Mouse (Mus musculus): ENCODE measurements around the gene Bean1. TPM values are rescaled to one million over a fixed set of nuclear protein-coding genes. Genes with fewer than 3 reads are reported as not detected.

Bean1 gene
- polyA plus RNA-seq, 1 experiment from 2014 or later, result 2.1 TPM

GRCm38 (mm10) chr8:104186827-104187226, 16.6 kb downstream of the Bean1 start:
- WGBS, result 84% methylated on average over 4 of the region's 4 CpGs
- DNase-seq (ENCODE audit: low spot score) (no peak), ATAC-seq (replicated peaks; ENCODE audit: low FRiP score, low read depth) (no peak)
- Histone ChIP-seq H3K36me3 (ENCODE audit: insufficient read depth, low read length) (no peaks in the 10 kb centered on the region), H3K4me2 (ENCODE audit: low read length) (no peak overlapping the region), H3K4me1 (replicated peaks; ENCODE audit: insufficient read depth, low read length) (0 out of 2 replicates have a peak, but pooled peaks cover 3% of the 10 kb centered on the region), H3K4me3 (replicated peaks; ENCODE audit: low read depth, low read length) (no peak overlapping the region), H3K27me3 (ENCODE audit: insufficient read depth, low read length) (no peaks in the 10 kb centered on the region), H3K9me3 (replicated peaks; ENCODE audit: low read length) (no peaks in the 10 kb centered on the region), H3K9ac (ENCODE audit: low read depth, low read length) (no peak overlapping the region), H3K27ac (no peak overlapping the region)
- no peak for TF ChIP-seq CTCF (IDR thresholded peaks at IDR 0.05; ENCODE audit: low read depth)

- 58% methylated on average over 6 of the region's 6 CpGs for WGBS
- no peak for TF ChIP-seq CTCF (IDR thresholded peaks at IDR 0.05; ENCODE audit: low read depth)
- Histone ChIP-seq H3K36me3 (ENCODE audit: insufficient read depth, low read length) (no peaks in the 10 kb centered on the region), H3K9me3 (replicated peaks; ENCODE audit: low read length) (no peaks in the 10 kb centered on the region), H3K4me1 (replicated peaks; ENCODE audit: insufficient read depth, low read length) (0 out of 2 replicates have a peak, but pooled peaks cover 3% of the 10 kb centered on the region), H3K9ac (ENCODE audit: low read depth, low read length) (no peak overlapping the region), H3K4me2 (ENCODE audit: low read length) (no peak overlapping the region), H3K27ac (no peak overlapping the region), H3K27me3 (ENCODE audit: insufficient read depth, low read length) (no peaks in the 10 kb centered on the region), H3K4me3 (replicated peaks; ENCODE audit: low read depth, low read length) (no peak overlapping the region)
- DNase-seq (ENCODE audit: low spot score) (no peak), ATAC-seq (replicated peaks; ENCODE audit: low FRiP score, low read depth) (no peak)
Measured at GRCm38 (mm10) chr8:104187622-104188021, 17.4 kb downstream of the Bean1 start.

- H3K9ac ChIP-seq (ENCODE audit: low read depth, low read length), result no peak overlapping the region
- H3K4me2 ChIP-seq (ENCODE audit: low read length), result no peak overlapping the region
- 55% methylated on average over 5 of the region's 5 CpGs for WGBS
- no peaks in the 10 kb centered on the region for H3K9me3 ChIP-seq (replicated peaks; ENCODE audit: low read length)
- no peak for TF ChIP-seq CTCF (IDR thresholded peaks at IDR 0.05; ENCODE audit: low read depth)
- no peak overlapping the region for H3K27ac ChIP-seq
- H3K4me3 ChIP-seq (replicated peaks; ENCODE audit: low read depth, low read length), result no peak overlapping the region
- H3K27me3 ChIP-seq (ENCODE audit: insufficient read depth, low read length), result no peaks in the 10 kb centered on the region
- H3K36me3 ChIP-seq (ENCODE audit: insufficient read depth, low read length), result no peaks in the 10 kb centered on the region
- no peak for DNase-seq (ENCODE audit: low spot score)
- 0 out of 2 replicates have a peak, but pooled peaks cover 3% of the 10 kb centered on the region for H3K4me1 ChIP-seq (replicated peaks; ENCODE audit: insufficient read depth, low read length)
- no peak for ATAC-seq (replicated peaks; ENCODE audit: low FRiP score, low read depth)
Measured at GRCm38 (mm10) chr8:104188459-104188858, 18.2 kb downstream of the Bean1 start.

GRCm38 (mm10) chr8:104190777-104191468, 20.7 kb downstream of the Bean1 start:
- Histone ChIP-seq H3K27ac (no peak overlapping the region), H3K36me3 (ENCODE audit: insufficient read depth, low read length) (no peaks in the 10 kb centered on the region), H3K4me3 (replicated peaks; ENCODE audit: low read depth, low read length) (no peak overlapping the region), H3K4me2 (ENCODE audit: low read length) (no peak overlapping the region), H3K27me3 (ENCODE audit: insufficient read depth, low read length) (no peaks in the 10 kb centered on the region), H3K9me3 (replicated peaks; ENCODE audit: low read length) (no peaks in the 10 kb centered on the region), H3K9ac (ENCODE audit: low read depth, low read length) (no peak overlapping the region), H3K4me1 (replicated peaks; ENCODE audit: insufficient read depth, low read length) (0 out of 2 replicates have a peak, but pooled peaks cover 3% of the 10 kb centered on the region)
- WGBS, result 50% methylated on average over 6 of the region's 6 CpGs
- no peak for TF ChIP-seq CTCF (IDR thresholded peaks at IDR 0.05; ENCODE audit: low read depth)
- DNase-seq (ENCODE audit: low spot score), result no peak
- ATAC-seq (replicated peaks; ENCODE audit: low FRiP score, low read depth), result no peak

- H3K27ac ChIP-seq, result no peak overlapping the region
- H3K36me3 ChIP-seq (ENCODE audit: insufficient read depth, low read length), result no peaks in the 10 kb centered on the region
- no peak overlapping the region for H3K4me2 ChIP-seq (ENCODE audit: low read length)
Measured at GRCm38 (mm10) chr8:104191496-104191895, 21.3 kb downstream of the Bean1 start.

GRCm38 (mm10) chr8:104199802-104200201, 29.6 kb downstream of the Bean1 start:
- Histone ChIP-seq H3K4me3 (replicated peaks; ENCODE audit: low read depth, low read length) (no peak overlapping the region), H3K9ac (ENCODE audit: low read depth, low read length) (no peak overlapping the region), H3K4me1 (replicated peaks; ENCODE audit: insufficient read depth, low read length) (no peaks in the 10 kb centered on the region), H3K9me3 (replicated peaks; ENCODE audit: low read length) (no peaks in the 10 kb centered on the region), H3K4me2 (ENCODE audit: low read length) (no peak overlapping the region), H3K36me3 (ENCODE audit: insufficient read depth, low read length) (no peaks in the 10 kb centered on the region), H3K27ac (no peak overlapping the region), H3K27me3 (ENCODE audit: insufficient read depth, low read length) (no peaks in the 10 kb centered on the region)
- DNase-seq (ENCODE audit: low spot score) (no peak), ATAC-seq (replicated peaks; ENCODE audit: low FRiP score, low read depth) (no peak)
- TF ChIP-seq CTCF (IDR thresholded peaks at IDR 0.05; ENCODE audit: low read depth), result no peak
- 71% methylated on average over 5 of the region's 5 CpGs for WGBS

More at GRCm38 (mm10) chr8:104191496-104191895, 21.3 kb downstream of the Bean1 start:
- DNase-seq (ENCODE audit: low spot score) (peak; percentile 64), ATAC-seq (replicated peaks; ENCODE audit: low FRiP score, low read depth) (no peak)
- H3K4me3 ChIP-seq (replicated peaks; ENCODE audit: low read depth, low read length), result no peak overlapping the region
- H3K9me3 ChIP-seq (replicated peaks; ENCODE audit: low read length), result no peaks in the 10 kb centered on the region
- WGBS, result 10% methylated on average over 11 of the region's 11 CpGs
- no peak overlapping the region for H3K9ac ChIP-seq (ENCODE audit: low read depth, low read length)
- H3K27me3 ChIP-seq (ENCODE audit: insufficient read depth, low read length), result no peaks in the 10 kb centered on the region
- no peak for TF ChIP-seq CTCF (IDR thresholded peaks at IDR 0.05; ENCODE audit: low read depth)
- 0 out of 2 replicates have a peak, but pooled peaks cover 3% of the 10 kb centered on the region for H3K4me1 ChIP-seq (replicated peaks; ENCODE audit: insufficient read depth, low read length)

All from kidney, postnatal 0 days (tissue).